Mouse (Mus musculus) layer of hippocampus, adult 2 months (tissue): Measurements from ENCODE around the gene Sbf2. TPM values are rescaled to one million over a fixed set of nuclear protein-coding genes. Genes with fewer than 3 reads are reported as not detected.

Source experiments
- DNase-seq, 2 experiments: peaks; one replicate each; pipeline ENCODE4 v3.0.0; 2022; ENCODE audit warnings: low spot score in 2 of 2
- H3K27ac ChIP-seq: fragments of 200-600 bp; 2 replicates; pipeline ENCODE4 v1.8.1; 2022
- H3K4me3 ChIP-seq: fragments of 200-600 bp; 2 replicates; pipeline ENCODE4 v1.8.1; 2022; ENCODE audit warnings: mild to moderate bottlenecking
- CTCF ChIP-seq: fragments of 200-600 bp; conservative IDR thresholded peaks from 2 replicates; pipeline ENCODE4 v1.8.1; 2022; ENCODE audit warnings: antibody characterized with exemption, mild to moderate bottlenecking, moderate library complexity
- total RNA-seq, 2 experiments: library from RNA; stranded (reverse); gene quantifications; 2 replicates each; pipeline ENCODE4 v1.2.3; 2021

Gene Sbf2
- total RNA-seq, 2 experiments from 2014 or later, result 69.8 to 78.0 TPM

- no peak overlapping the region for H3K4me3 ChIP-seq
- TF ChIP-seq CTCF, result no peak
- no peak for DNase-seq
- peak overlapping the region; percentile 11; the same call in 1 of the 2 replicates for H3K27ac ChIP-seq
Observed at GRCm38 (mm10) chr7:110297611-110298010, 317.1 kb downstream of the Sbf2 start.

GRCm38 (mm10) chr7:110296889-110297603 is 317.7 kb downstream of the Sbf2 start:
- no peak for DNase-seq
- Histone ChIP-seq H3K4me3 (no peak overlapping the region), H3K27ac (peak overlapping the region; percentile 11; the same call in 1 of the 2 replicates)
- no peak for TF ChIP-seq CTCF

- TF ChIP-seq CTCF, result no peak
- DNase-seq, result no peak
- Histone ChIP-seq H3K27ac (no peak overlapping the region), H3K4me3 (no peak overlapping the region)
Observed at GRCm38 (mm10) chr7:110289647-110290046, 325.1 kb downstream of the Sbf2 start.

GRCm38 (mm10) chr7:110288731-110289191 is 326.0 kb downstream of the Sbf2 start:
- no peak for DNase-seq
- H3K4me3 ChIP-seq, result no peak overlapping the region
- no peak overlapping the region for H3K27ac ChIP-seq
- no peak for TF ChIP-seq CTCF

- TF ChIP-seq CTCF, result no peak
Observed at GRCm38 (mm10) chr7:110288191-110288604, 326.5 kb downstream of the Sbf2 start.

GRCm38 (mm10) chr7:110287476-110288071 is 327.1 kb downstream of the Sbf2 start:
- no peak for TF ChIP-seq CTCF
- Histone ChIP-seq H3K27ac (no peak overlapping the region), H3K4me3 (no peak overlapping the region)
- DNase-seq, result no peak

More at GRCm38 (mm10) chr7:110288191-110288604, 326.5 kb downstream of the Sbf2 start:
- no peak for DNase-seq
- H3K4me3 ChIP-seq, result no peak overlapping the region
- no peak overlapping the region for H3K27ac ChIP-seq

- Histone ChIP-seq H3K27ac (no peak overlapping the region), H3K4me3 (no peak overlapping the region)
- peak; percentile 97 for TF ChIP-seq CTCF
- peak; percentile 59 to 88 for DNase-seq
Observed at GRCm38 (mm10) chr7:110286838-110287475, 327.8 kb downstream of the Sbf2 start.

GRCm38 (mm10) chr7:110286198-110286732 is 328.5 kb downstream of the Sbf2 start:
- Histone ChIP-seq H3K4me3 (no peak overlapping the region), H3K27ac (no peak overlapping the region)
- TF ChIP-seq CTCF, result no peak
- DNase-seq, result no peak

- TF ChIP-seq CTCF, result no peak
- Histone ChIP-seq H3K27ac (no peak overlapping the region), H3K4me3 (no peak overlapping the region)
- no peak for DNase-seq
Observed at GRCm38 (mm10) chr7:110285849-110286151, 328.9 kb downstream of the Sbf2 start.

GRCm38 (mm10) chr7:110285076-110285848 is 329.5 kb downstream of the Sbf2 start:
- Histone ChIP-seq H3K27ac (no peak overlapping the region), H3K4me3 (no peak overlapping the region)
- TF ChIP-seq CTCF, result no peak
- no peak for DNase-seq

GRCm38 (mm10) chr7:110283484-110284275 is 331.0 kb downstream of the Sbf2 start:
- no peak for DNase-seq
- TF ChIP-seq CTCF, result no peak
- Histone ChIP-seq H3K4me3 (no peak overlapping the region), H3K27ac (no peak overlapping the region)

GRCm38 (mm10) chr7:110282797-110283196 is 331.9 kb downstream of the Sbf2 start:
- Histone ChIP-seq H3K27ac (no peak overlapping the region), H3K4me3 (no peak overlapping the region)
- no peak for DNase-seq
- no peak for TF ChIP-seq CTCF
